Mouse (Mus musculus): ENCODE data around the gene Rac2. TPM values are rescaled to one million over a fixed set of nuclear protein-coding genes. Genes with fewer than 3 reads are reported as not detected.

The Rac2 gene
- polyA plus RNA-seq, 1 experiment: 156 TPM

GRCm38 (mm10) chr15:78587050-78587994 is 14.7 kb upstream of the Rac2 start:
- TF ChIP-seq CTCF (IDR thresholded peaks at IDR 0.05; ENCODE audit: control insufficient read depth, insufficient read depth, low read length): peak; percentile 96
- TF ChIP-seq POLR2A (IDR thresholded peaks at IDR 0.05; ENCODE audit: borderline replicate concordance, control insufficient read depth, low read depth, low read length): no peak
- 60% methylated on average over 18 of the region's 18 CpGs for WGBS
- Histone ChIP-seq H3K4me3 (replicated peaks; ENCODE audit: control insufficient read depth, low read depth, low read length) (no peak overlapping the region), H3K4me1 (ENCODE audit: control insufficient read depth, insufficient read depth, low read length) (peaks cover 10% of the 10 kb centered on the region), H3K27ac (ENCODE audit: control insufficient read depth, insufficient read depth, low read depth, low read length, poor library complexity) (no peak overlapping the region)

DNA sequence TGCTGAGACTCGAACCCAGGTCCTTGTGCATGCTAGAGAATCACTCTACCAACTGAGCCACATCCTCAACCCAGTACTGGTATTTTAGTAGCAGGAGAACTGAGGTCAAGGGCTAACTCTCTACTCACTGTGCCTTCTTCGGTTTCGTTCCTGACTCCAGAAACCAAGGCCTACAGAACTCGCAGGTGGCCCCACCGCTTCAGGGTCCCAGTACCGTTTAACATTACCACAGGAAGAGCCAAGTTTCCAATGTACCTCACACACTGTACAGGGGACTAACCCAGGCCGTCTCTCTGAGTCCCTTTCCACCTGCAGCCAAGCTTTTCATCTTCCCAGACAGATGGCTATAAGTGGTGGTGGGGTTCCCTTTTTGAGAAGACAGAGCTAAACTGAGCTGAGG is 12.8 kb upstream of the Rac2 start:
- Histone ChIP-seq H3K4me3 (replicated peaks; ENCODE audit: control insufficient read depth, low read depth, low read length) (no peak overlapping the region), H3K27ac (ENCODE audit: control insufficient read depth, insufficient read depth, low read depth, low read length, poor library complexity) (no peak overlapping the region), H3K4me1 (ENCODE audit: control insufficient read depth, insufficient read depth, low read length) (peaks cover 9% of the 10 kb centered on the region)
- 76% methylated on average over 7 of the region's 7 CpGs for WGBS
- TF ChIP-seq CTCF (IDR thresholded peaks at IDR 0.05; ENCODE audit: control insufficient read depth, insufficient read depth, low read length): no peak
- no peak for TF ChIP-seq POLR2A (IDR thresholded peaks at IDR 0.05; ENCODE audit: borderline replicate concordance, control insufficient read depth, low read depth, low read length)

DNA sequence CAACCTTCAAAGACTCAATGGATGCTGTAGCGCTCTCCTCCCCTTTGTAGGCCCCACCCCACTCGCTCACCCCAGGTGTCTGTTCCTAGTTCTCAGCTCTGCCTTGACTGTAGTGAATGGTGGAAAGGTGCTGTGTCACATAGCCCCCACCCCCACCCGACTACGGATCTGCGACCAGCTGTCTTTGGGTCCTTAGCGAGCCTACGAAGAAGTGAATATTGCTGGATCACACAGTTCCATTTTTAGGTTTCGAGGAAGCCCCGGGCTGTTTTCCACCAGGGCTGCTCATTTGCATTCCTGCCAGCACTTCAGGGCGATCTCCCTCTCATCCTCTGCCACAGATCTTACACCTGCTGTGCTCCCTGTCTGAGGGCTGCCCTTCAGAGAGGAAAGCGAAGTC is 10.8 kb upstream of the Rac2 start:
- peaks cover 2% of the 10 kb centered on the region for H3K4me1 ChIP-seq (ENCODE audit: control insufficient read depth, insufficient read depth, low read length)

DNA sequence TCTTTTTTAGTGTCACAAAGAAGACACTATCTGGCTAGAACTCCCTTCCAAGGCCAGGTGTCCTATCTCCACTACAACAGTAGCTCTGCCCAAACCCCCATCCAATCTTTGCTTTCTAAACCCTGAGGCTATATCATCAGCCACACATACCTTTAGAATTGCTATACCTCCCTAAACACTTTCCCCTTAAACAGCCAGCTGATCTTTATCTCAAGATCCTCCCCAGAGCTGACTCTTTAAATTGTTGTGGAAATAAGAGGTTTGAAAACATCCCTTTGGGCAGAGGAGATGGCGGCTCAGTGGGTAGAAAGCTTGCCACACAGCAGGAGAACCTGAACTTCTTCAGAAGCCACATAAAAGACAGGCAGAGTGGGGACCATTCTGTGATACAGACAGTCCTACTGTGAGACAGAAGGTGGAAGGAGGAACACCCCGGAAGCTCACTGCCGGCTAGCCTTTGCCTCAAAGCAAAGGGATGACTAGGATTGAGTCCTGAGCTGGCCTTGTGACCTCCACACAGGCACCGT is 3.8 kb upstream of the Rac2 start:
- TF ChIP-seq CTCF (IDR thresholded peaks at IDR 0.05; ENCODE audit: control insufficient read depth, insufficient read depth, low read length): no peak
- no peak for TF ChIP-seq POLR2A (IDR thresholded peaks at IDR 0.05; ENCODE audit: borderline replicate concordance, control insufficient read depth, low read depth, low read length)
- 71% methylated on average over 4 of the region's 4 CpGs for WGBS
- no peak overlapping the region for H3K27ac ChIP-seq (ENCODE audit: control insufficient read depth, insufficient read depth, low read depth, low read length, poor library complexity)
- peaks cover 10% of the 10 kb centered on the region; the same call in 1 of the 2 replicates for H3K4me1 ChIP-seq (ENCODE audit: control insufficient read depth, insufficient read depth, low read length)
- no peak overlapping the region for H3K4me3 ChIP-seq (replicated peaks; ENCODE audit: control insufficient read depth, low read depth, low read length)

More for the DNA sequence above, 10.8 kb upstream of the Rac2 start:
- H3K27ac ChIP-seq (ENCODE audit: control insufficient read depth, insufficient read depth, low read depth, low read length, poor library complexity): no peak overlapping the region
- TF ChIP-seq POLR2A (IDR thresholded peaks at IDR 0.05; ENCODE audit: borderline replicate concordance, control insufficient read depth, low read depth, low read length) (no peak), CTCF (IDR thresholded peaks at IDR 0.05; ENCODE audit: control insufficient read depth, insufficient read depth, low read length) (no peak)
- WGBS: 61% methylated on average over 11 of the region's 11 CpGs
- H3K4me3 ChIP-seq (replicated peaks; ENCODE audit: control insufficient read depth, low read depth, low read length): no peak overlapping the region

DNA sequence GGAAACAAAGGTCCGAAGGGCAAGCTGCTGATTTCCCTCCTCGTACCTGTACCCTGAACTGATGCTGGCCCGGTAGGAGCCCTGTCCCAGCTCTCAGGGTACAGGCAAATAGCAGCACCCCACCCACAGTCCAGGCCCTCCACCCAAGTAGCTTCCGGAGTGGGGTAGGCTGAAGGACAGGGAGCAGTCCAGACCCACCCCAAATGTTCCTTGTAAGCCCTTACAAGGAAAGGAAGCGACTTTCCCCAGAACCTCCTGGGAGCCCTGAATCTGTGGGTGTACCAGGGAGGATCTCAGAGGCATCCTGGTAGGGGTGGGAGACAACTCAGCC is 348 bp downstream of the Rac2 start:
- TF ChIP-seq CTCF (IDR thresholded peaks at IDR 0.05; ENCODE audit: control insufficient read depth, insufficient read depth, low read length) (no peak), POLR2A (IDR thresholded peaks at IDR 0.05; ENCODE audit: borderline replicate concordance, control insufficient read depth, low read depth, low read length) (no peak)
- Histone ChIP-seq H3K4me1 (ENCODE audit: control insufficient read depth, insufficient read depth, low read length) (peaks cover 13% of the 10 kb centered on the region; the same call in 1 of the 2 replicates), H3K27ac (ENCODE audit: control insufficient read depth, insufficient read depth, low read depth, low read length, poor library complexity) (peak overlapping the region; percentile 91), H3K4me3 (replicated peaks; ENCODE audit: control insufficient read depth, low read depth, low read length) (peak overlapping the region; percentile 92)
- WGBS: 6% methylated on average over 5 of the region's 5 CpGs

GRCm38 (mm10) chr15:78571554-78572269 is 871 bp downstream of the Rac2 start:
- peak overlapping the region; percentile 91 for H3K27ac ChIP-seq (ENCODE audit: control insufficient read depth, insufficient read depth, low read depth, low read length, poor library complexity)
- TF ChIP-seq CTCF (IDR thresholded peaks at IDR 0.05; ENCODE audit: control insufficient read depth, insufficient read depth, low read length) (no peak), POLR2A (IDR thresholded peaks at IDR 0.05; ENCODE audit: borderline replicate concordance, control insufficient read depth, low read depth, low read length) (peak; percentile 99)
- WGBS: under 1% methylated on average over 16 of the region's 16 CpGs
- H3K4me1 ChIP-seq (ENCODE audit: control insufficient read depth, insufficient read depth, low read length): peaks cover 14% of the 10 kb centered on the region; the same call in 1 of the 2 replicates
- peak overlapping the region; percentile 92 for H3K4me3 ChIP-seq (replicated peaks; ENCODE audit: control insufficient read depth, low read depth, low read length)

DNA sequence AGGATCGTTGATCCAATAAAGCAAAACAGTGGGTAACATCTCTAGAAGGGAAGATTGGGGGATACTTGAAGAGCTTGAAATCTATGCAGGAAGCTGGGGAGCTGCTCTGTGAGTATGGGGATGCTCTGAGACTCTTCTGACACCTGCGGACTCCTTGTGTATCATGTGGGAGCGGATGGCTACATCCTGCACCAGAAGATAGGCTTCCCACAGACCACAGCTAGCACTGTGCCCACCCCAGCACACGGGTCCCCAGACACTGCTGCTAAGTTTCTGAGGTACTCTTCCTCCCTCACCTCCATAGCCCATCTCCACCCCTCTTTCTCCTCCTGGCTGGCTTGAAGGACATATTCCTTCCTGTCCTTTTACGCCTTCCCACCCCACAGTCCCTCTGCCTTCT is 2.4 kb downstream of the Rac2 start:
- peak overlapping the region; percentile 2 for H3K4me3 ChIP-seq (replicated peaks; ENCODE audit: control insufficient read depth, low read depth, low read length)
- H3K4me1 ChIP-seq (ENCODE audit: control insufficient read depth, insufficient read depth, low read length): peaks cover 19% of the 10 kb centered on the region
- no peak overlapping the region for H3K27ac ChIP-seq (ENCODE audit: control insufficient read depth, insufficient read depth, low read depth, low read length, poor library complexity)
- TF ChIP-seq CTCF (IDR thresholded peaks at IDR 0.05; ENCODE audit: control insufficient read depth, insufficient read depth, low read length): no peak
- TF ChIP-seq POLR2A (IDR thresholded peaks at IDR 0.05; ENCODE audit: borderline replicate concordance, control insufficient read depth, low read depth, low read length): no peak
- 80% methylated on average over 5 of the region's 5 CpGs for WGBS

DNA sequence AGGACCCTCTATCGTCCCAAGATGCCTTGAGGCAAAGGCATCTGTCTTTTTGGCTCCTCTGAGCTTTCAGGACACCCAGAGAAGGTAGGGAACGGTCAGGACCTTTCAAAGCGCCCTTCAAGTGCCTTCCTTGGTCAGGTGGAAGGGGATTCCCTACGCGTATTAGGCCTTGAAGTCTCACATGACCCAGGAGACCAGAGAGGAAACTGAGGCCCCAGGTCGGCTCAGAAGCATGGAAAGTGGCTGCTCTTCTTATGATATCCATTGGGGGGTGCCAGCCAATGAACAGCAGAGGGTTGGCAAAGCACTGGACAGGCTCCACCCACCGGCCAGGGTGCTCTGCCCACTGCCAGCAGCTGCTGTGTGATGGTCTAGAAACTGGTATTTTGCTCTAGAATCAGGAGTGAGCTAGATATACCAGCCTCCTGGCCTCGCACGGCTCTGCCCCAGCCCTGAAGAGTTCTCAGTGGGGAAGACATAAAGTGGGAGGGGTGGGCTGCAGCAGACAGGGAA is 4.9 kb downstream of the Rac2 start:
- 71% methylated on average over 9 of the region's 9 CpGs for WGBS
- Histone ChIP-seq H3K4me1 (ENCODE audit: control insufficient read depth, insufficient read depth, low read length) (peaks cover 28% of the 10 kb centered on the region), H3K4me3 (replicated peaks; ENCODE audit: control insufficient read depth, low read depth, low read length) (no peak overlapping the region), H3K27ac (ENCODE audit: control insufficient read depth, insufficient read depth, low read depth, low read length, poor library complexity) (no peak overlapping the region)
- no peak for TF ChIP-seq POLR2A (IDR thresholded peaks at IDR 0.05; ENCODE audit: borderline replicate concordance, control insufficient read depth, low read depth, low read length)
- no peak for TF ChIP-seq CTCF (IDR thresholded peaks at IDR 0.05; ENCODE audit: control insufficient read depth, insufficient read depth, low read length)

Measured in bone marrow, adult 2 months (tissue).